Mouse (Mus musculus): Measurements from ENCODE around the gene Cntfr.
"Not testable (repeated sequence)": the region's sequence is repeated elsewhere in the genome, so short reads cannot be mapped to it uniquely, and the experiment has no call there.

Cntfr gene

GRCm38 (mm10) chr4:41710229-41710628 is 13.3 kb upstream of the Cntfr start:
- DNase-seq (ENCODE audit: low read depth), result peak; percentile 37

DNA sequence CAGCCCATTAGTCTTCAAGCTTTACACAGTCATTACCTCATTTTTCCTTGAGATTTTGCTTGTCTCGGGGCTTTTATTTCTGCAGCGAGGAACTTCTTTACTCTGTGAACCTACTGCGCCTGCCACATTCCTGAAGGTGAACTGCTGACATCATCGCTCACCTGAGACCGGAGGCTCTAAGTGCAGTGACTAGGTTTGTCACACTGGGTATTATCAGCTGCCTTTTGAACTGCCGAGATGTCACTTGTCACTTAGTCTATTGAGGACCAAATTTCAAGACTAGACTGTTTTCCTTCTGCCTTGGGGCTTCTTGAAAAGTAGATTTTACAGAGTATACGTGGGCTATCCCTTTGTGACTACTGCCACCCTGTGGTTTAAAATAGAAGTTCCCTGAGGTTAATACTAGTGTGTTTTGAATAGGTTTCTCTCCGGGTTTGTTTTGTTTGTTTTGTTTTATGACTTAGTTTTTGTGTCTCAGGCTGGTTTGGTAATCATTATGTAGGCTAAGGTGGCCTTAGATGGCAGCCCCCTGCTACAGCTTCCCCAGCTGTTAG is 11.4 kb upstream of the Cntfr start:
- DNase-seq (ENCODE audit: low read depth), result peak; percentile 77

GRCm38 (mm10) chr4:41707011-41707535 is 10.2 kb upstream of the Cntfr start:
- peak; percentile 58 for DNase-seq (ENCODE audit: low read depth)

- no peak for DNase-seq (ENCODE audit: low read depth)
These were observed 9.2 kb upstream of the Cntfr start for GRCm38 (mm10) chr4:41705922-41706754.

DNA sequence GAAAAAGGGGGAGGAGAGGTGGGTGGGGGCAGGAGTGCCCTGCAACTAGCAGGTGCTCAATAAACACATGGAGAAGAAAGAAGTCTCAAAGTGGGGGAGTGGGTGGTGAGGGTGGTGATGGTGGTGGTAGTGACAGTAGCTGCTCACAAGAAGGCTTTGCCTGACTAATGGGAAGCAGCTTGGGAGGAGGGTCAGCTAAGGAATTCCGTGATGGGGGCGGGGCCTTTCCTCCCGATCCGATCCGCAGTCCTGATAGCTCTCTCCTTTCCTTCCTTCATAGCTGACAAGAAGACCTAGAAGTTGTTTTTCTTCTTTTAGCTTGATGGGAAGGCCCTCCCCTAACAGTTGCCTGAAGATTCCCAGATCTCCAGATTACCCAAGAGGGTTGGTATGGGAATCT is 7.8 kb upstream of the Cntfr start:
- DNase-seq (ENCODE audit: low read depth), result no peak

GRCm38 (mm10) chr4:41702226-41702625 is 5.3 kb upstream of the Cntfr start:
- not testable (repeated sequence) for DNase-seq (ENCODE audit: low read depth)

- DNase-seq (ENCODE audit: low read depth), result not testable (repeated sequence)
These were observed 3.3 kb upstream of the Cntfr start for GRCm38 (mm10) chr4:41700224-41700623.

DNA sequence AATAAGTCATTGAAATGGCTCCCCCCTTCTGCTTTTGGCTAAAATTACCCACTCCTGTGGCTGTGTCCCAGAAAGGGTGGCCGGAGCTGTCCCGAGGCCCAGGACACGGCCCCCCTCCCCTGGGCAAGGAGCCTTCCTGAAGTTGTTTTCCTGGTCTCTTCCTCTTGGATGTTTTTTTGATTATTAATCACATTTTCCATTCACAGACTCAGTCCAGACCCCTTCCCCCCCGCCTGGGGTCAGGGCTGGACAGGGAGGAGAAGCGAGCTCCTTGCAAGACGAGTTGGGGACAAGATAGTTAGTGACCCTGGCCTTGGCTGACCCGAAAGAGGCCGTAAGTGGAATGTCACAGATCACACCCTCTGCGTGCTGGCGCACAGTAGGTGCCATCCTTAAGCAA is 2.9 kb upstream of the Cntfr start, which contains the start of gene Il11ra1:
Gene Il11ra1 (plus strand): TSS at position 207 of the 400 bp plus-strand sequence.
- DNase-seq (ENCODE audit: low read depth), result not testable (repeated sequence)

DNA sequence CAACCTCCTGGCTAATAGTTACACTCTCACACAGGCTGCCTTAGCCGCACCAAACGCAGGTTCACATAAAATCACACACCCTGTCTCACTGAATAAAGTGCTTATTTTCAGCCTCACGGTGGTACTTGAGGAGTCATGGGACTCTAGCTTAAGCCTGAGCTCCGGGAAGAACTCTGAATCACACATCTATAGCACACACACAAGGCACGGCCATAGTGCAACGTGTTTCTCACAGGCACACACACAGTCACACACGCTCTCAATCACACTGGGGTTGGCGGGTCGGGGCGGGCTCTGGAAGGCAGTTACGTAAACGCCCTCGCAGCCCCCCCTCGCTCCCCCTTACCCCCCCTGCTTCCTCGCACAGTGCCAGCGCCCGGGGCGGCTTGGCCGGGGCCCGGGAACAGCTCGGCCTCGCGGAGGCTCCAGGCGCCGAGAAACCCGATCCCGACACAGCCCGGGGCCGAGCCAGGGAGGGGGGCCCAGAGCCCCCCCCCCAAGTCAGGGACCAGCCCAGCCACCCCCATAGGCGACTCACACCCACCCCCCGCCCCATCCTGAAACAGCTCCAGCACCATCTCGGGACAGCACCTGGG is 1.6 kb upstream of the Cntfr start:
- not testable (repeated sequence) for DNase-seq (ENCODE audit: low read depth)

DNA sequence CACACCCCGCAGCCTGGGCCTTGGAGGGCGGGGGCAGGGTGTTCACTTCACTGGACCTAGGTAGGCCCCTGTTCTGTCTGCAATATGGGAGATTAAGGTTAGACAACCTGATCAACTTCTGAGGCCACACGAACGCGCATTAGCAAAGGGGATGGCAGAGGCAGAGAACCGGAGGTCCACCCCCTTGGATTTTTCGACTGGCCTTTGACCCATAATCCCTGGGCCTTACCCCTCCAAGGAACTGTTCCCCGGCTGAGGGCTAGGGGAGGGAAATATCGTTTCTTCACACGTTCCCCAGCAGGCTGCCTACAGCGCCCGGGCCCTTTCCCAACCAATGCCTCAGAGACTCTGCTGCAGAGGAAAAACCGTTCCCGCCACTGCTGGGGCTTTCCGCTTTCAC is 437 bp downstream of the Cntfr start:
- DNase-seq (ENCODE audit: low read depth), result not testable (repeated sequence)

- not testable (repeated sequence) for DNase-seq (ENCODE audit: low read depth)
These were observed 1.1 kb downstream of the Cntfr start for GRCm38 (mm10) chr4:41695800-41696199.

GRCm38 (mm10) chr4:41693511-41693910 is 3.4 kb downstream of the Cntfr start:
- not testable (repeated sequence) for DNase-seq (ENCODE audit: low read depth)

GRCm38 (mm10) chr4:41690014-41690413 is 6.9 kb downstream of the Cntfr start:
- DNase-seq (ENCODE audit: low read depth), result not testable (repeated sequence)

DNA sequence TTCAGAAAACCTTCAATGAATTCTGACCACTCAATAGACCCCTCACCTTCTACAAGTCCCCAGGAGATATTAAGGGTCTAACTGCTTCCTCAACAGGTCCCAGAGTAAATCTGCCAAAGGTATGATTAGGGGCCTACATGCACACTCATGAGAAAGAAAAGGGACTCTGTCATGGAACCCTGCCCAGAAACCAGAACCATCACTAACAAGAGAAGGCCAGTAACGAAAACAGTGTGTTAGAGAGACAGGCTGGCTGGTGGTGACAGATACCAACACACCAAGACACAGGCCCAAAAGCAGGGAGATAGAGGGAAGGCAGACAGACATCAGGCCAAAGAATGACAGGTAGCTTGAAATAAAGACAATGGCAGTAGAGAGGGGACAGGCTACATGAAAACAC is 8.3 kb downstream of the Cntfr start:
- not testable (repeated sequence) for DNase-seq (ENCODE audit: low read depth)

DNA sequence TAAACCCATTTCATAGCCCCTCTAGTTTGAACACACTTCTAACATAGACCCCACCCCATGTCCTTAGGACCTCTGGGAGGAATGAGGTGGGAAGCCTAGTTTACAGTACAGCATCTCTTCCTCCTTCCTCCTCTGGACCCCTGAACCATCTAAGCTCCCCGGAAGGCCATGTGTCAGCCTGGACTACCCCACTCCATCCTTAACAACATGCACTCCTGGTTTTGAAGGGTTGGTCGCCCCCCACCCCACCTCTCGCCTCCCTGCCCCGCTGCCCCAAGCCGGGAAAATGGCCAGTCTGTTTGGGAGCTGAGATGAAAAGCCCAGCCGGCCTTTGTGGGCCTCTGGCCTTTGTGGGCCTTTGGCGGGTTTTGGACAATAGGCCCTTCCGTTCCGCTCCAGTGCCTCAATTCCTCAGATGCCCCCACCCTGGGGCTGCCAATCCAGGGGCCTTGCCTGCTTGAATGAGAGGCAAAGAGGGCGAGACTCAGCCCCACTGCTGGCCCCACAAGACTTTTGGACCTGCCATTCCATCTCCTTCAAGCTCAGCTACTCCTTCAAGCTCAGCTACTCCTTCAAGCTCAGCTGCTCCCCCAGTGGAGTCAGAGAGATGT is 10.9 kb downstream of the Cntfr start:
- DNase-seq (ENCODE audit: low read depth), result not testable (repeated sequence)

- not testable (repeated sequence) for DNase-seq (ENCODE audit: low read depth)
These were observed 11.9 kb downstream of the Cntfr start for GRCm38 (mm10) chr4:41684931-41685453.

- not testable (repeated sequence) for DNase-seq (ENCODE audit: low read depth)
These were observed 12.6 kb downstream of the Cntfr start for GRCm38 (mm10) chr4:41684131-41684930.

- not testable (repeated sequence) for DNase-seq (ENCODE audit: low read depth)
These were observed 13.6 kb downstream of the Cntfr start for GRCm38 (mm10) chr4:41683303-41683702.

DNA sequence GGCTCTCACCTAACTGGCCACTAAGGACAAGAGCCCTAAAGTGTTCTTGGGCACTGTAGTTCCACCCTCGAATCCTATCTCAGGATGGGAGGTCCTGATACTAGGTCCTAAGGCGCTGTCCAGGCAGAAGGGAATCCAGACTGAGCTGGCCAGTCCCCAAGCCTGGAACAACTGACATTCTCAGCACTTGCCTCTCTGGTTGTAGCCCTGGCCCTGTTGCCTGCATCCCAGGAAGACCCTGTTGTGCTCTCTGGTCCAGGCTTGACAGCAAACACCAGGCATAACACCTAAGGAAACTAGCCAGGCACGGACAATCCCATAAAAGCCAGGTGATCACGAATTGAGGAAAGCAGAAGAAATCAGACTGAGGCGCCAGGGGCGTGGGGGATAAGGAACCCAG is 14.1 kb downstream of the Cntfr start:
- no peak for DNase-seq (ENCODE audit: low read depth)

DNA sequence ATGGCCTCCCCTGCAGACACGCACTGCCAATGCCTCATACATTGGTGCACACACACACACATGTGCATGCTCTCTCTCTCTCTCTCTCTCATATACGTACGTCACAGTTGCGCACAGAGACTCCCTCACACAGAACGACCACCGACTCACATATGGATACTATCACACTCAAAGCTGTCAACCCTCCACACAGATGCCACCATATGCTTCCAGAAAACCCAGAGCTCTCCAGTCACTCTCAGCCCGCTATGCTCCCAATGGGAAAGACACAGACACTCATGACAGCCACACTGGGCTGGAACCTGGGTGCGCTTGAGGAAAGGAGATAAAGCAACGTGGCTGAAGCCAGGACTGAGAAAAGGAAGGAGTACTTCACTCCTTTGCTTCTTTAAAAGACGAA is 14.9 kb downstream of the Cntfr start:
- no peak for DNase-seq (ENCODE audit: low read depth)

DNA sequence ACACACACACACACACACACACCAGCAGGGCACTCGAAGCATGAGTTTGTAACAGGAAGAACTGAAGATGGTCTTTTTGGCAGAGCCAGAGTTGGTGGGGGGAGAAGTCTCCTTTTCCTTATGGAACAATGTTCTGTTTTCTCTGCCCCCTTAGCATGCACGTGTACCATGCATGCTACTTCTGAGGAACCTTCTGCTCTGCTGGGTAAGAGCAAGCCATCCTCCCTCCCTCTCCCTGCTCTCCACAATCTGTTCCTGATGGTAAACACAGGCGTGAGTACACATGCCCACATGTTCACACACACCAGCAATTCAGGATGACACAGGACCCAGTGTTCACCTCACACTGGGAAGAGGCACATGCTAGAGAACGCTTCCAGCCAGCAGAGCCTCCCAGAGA is 15.7 kb downstream of the Cntfr start:
- no peak for DNase-seq (ENCODE audit: low read depth)

Data from 416B (cell line).